Mouse (Mus musculus): ENCODE data around the gene Cebpb. TPM values are rescaled to one million over a fixed set of nuclear protein-coding genes. Genes with fewer than 3 reads are reported as not detected.
A peak's percentile ranks its signal among the peaks of the same experiment; 100 is the strongest.
"Not testable (repeated sequence)": the region's sequence is repeated elsewhere in the genome, so short reads cannot be mapped to it uniquely, and the experiment has no call there.

Gene Cebpb
- total RNA-seq (2021), result 10 to 100 TPM; 25.7 to 35.7 TPM
- long read RNA-seq, experiment 1, transcript Cebpb-201 (1 exons, 1,504 nt), result major isoform, 117 of 117 reads
- long read RNA-seq, experiment 1, partial matches to known transcripts, result 0 of 117 reads
- long read RNA-seq, experiment 1, other reads (novel, unspliced or antisense), result 0 of 117 reads
- long read RNA-seq, experiment 2, transcript Cebpb-201 (1 exons, 1,504 nt), result major isoform, 175 of 175 reads
- long read RNA-seq, experiment 2, partial matches to known transcripts, result 0 of 175 reads
- long read RNA-seq, experiment 2, other reads (novel, unspliced or antisense), result 0 of 175 reads

DNA sequence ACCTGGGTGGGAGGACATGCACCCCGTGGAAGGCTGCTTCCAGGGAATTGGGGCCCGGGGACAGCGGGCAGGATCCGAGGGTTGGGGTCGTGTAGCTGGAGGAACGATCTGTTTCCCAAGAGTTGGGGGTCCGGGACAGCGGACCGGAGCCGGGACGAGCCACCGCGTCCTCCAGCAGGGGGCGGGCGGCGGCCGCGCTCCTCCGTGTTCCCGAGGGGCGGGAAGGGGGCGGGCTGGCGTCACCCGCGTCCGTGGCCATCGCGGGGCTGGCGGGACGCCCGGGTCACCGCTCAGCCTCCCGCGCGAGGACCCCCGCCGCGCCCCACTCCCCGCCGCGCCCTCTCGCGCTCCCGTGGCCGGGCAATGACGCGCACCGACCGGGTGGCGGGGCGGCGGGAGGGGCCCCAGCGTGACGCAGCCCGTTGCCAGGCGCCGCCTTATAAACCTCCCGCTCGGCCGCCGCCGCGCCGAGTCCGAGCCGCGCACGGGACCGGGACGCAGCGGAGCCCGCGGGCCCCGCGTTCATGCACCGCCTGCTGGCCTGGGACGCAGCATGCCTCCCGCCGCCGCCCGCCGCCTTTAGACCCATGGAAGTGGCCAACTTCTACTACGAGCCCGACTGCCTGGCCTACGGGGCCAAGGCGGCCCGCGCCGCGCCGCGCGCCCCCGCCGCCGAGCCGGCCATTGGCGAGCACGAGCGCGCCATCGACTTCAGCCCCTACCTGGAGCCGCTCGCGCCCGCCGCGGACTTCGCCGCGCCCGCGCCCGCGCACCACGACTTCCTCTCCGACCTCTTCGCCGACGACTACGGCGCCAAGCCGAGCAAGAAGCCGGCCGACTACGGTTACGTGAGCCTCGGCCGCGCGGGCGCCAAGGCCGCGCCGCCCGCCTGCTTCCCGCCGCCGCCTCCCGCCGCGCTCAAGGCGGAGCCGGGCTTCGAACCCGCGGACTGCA lies at the start of gene Cebpb:
Gene Cebpb, plus strand, starts transcription at position 418 of the 954 bp plus-strand sequence.
- DNase-seq (ENCODE audit: low spot score in 2 of 2), result peak; percentile 75 to 86

DNA sequence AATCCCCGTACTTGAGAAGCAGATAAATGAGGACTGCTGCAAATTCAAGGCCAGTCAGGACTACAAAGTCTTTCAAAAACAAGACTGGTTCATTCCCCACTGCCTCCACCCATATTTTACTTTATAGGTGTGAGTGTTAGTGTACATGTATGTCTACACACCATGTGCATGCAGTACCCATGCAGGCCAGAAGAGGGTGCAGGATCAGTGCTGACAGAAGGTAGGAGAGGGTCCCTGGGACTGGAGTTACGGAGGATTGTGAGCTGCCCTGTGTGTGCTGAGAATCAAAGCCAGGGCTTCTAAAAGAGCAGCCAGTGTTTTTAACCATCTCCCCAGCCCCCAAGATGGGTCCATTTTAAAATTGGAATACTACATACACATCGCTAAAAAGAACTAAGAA lies 48.4 kb upstream of the Cebpb start:
- no peak for DNase-seq (ENCODE audit: low spot score in 2 of 2)

DNA sequence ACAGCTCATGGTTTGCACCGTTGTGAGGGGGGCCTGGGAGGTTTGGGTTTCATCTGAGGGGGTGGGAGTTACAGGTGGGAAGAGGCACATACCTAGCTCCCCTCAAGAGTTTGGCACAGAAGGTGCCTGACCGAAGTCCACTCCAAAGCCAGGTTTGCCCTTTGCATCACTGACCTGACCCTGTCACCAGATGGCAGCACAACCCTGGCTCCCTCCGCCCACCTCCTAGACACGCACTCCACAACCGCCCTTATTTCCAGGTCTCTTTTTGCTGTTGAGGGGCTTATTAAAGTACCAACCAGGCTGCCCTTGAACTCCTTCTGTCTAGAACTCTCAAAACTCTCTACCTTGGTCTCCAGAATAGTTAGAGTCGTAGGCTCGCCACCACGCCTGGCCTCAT lies 47.4 kb upstream of the Cebpb start:
- peak in 1 of 2 experiments; percentile 50 for DNase-seq (ENCODE audit: low spot score in 2 of 2)

DNA sequence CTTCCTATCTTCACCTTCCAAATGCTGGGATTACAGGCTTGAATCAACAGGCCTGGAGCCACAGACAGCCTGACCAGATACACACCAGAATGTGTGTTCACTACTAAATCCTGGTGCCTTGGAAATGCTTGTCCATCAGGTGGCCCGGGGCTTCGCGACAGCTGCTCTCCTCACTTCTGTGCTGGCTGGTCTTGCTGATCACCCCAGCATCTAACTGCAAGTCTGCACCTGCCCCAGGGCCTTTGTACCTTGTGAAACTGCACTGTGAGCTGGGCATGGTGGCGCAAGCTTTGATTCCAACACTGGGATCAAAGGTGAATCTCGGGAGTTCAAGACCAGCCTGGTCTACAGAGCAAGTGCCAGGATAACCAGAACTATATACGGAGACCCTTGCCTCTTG lies 46.6 kb upstream of the Cebpb start:
- no peak for DNase-seq (ENCODE audit: low spot score in 2 of 2)

DNA sequence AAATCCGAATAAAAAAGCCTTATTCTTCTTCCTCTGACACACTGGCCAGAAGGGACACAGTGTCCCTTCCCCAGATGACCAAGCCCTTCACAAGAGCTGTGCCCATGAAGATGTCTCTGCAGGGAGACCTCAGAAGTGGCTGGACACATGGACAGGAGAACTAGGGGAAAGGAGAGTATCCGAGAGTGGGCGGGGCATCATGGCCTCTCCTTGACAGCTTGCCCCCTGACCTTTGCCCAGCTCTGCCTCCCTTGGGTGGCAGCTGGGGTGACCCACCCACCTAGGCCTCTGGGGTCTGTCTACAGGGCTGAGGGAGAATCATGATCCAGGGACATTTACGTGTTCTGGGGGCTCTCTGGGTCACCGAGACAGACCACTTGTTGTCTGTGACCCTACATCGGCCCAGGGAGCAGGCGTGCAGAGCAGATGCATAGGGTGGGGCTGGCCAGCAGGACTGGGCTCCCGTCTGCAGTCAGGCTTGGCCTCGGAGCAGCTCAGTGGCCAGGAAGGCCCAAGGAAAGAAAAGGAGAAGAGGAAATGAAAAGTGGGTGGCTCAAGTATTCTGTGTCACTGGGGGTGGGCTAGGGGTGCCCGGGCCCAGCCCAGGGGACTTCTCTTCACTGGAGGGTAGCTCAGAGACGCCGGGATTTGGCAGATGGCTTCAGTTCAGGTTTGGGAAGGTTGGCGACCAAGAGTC lies 45.2 kb upstream of the Cebpb start:
- DNase-seq (ENCODE audit: low spot score in 2 of 2), result not testable (repeated sequence)

DNA sequence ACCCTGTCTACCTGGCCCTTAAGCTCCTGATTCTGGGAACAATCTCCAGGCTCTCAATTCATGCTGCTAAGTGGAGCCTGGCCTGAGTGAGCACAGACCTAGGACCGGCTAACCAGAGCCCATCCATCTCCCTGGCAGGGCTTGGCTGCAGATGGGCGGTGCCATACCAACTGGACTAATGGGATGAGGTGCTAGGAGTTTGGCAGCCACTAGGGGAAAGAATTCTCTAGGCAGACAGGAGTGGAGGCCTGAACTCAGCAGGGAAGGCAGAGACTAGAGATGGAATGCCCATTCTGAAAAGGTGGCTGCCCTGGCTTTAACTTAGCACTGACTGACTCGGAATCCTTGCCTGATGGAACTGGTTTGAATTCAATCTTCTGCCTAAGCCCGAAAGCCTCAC lies 42.3 kb upstream of the Cebpb start:
- no peak for DNase-seq (ENCODE audit: low spot score in 2 of 2)

DNA sequence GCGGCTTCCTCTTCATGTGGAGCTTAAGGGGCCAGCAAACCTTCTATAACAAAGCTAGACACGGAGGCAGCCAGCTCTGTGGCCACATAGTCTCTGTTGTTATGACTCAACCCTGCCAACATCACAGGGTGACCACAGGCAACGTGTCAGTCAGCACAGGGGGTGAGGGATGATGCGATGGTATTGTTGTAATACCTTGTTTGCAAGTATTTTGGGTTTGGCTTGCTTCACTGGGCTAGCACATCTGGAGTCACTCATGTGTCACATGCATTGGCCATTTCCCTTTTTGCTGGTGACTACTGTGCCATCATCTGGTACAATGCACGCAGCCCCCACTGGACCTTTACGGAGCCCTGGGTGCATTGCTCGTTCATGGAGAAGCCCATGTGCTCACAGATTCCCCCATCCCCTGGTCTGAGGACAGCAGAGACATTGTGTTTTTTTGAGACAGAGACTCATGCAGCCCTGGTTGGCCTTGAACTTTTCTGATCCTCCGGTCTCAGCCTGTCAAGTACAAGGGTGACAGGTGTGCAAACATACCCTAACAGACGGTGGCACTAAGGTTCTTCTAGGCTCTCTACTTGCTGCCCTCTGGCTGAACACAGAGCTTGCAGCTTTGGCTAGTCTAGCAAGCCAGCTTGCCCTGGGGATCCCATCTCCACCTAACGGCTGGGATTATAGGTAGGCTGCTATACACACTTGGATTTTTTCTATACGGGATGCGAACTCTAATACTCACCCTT lies 39.3 kb upstream of the Cebpb start:
- no peak for DNase-seq (ENCODE audit: low spot score in 2 of 2)

DNA sequence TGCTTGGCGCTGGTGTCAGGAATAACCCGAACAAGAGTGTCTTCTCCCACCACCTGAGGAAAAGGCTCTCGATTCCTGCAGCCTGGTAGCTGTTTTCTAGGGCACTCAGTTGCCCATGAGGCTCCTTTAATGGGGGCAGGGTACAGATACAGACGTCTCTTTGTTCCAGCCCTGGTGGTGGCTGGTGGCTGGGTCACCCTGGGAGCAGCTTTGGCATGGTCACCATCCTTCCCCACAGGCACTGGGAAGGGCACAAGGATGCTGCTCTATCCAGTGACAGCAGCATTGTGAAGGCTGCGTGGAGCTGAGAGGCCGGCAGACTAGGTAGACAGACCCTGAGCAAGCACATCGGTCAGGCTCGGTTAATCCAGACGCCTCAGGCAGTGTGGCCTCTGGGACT lies 37.1 kb upstream of the Cebpb start:
- no peak for DNase-seq (ENCODE audit: low spot score in 2 of 2)

DNA sequence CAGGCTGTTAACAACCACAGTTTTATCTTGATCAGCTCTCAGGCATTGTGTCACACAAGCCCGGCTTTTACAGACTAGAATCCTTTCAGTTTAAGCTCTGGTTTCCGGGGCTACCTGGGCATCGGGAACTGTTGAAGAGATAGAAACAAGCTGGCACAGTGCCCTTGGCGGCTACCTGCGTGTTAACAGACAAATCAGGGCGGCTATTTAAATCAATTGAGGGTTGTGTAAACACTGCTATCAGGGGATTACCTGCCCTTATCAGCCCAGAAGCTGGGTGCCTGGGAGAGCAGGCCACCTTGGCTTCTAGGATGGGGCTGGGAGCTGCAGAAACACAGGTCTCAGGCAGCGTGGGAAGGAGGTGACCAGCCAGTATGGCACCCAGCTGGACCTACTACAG lies 36.0 kb upstream of the Cebpb start:
- DNase-seq (ENCODE audit: low spot score in 2 of 2), result no peak

DNA sequence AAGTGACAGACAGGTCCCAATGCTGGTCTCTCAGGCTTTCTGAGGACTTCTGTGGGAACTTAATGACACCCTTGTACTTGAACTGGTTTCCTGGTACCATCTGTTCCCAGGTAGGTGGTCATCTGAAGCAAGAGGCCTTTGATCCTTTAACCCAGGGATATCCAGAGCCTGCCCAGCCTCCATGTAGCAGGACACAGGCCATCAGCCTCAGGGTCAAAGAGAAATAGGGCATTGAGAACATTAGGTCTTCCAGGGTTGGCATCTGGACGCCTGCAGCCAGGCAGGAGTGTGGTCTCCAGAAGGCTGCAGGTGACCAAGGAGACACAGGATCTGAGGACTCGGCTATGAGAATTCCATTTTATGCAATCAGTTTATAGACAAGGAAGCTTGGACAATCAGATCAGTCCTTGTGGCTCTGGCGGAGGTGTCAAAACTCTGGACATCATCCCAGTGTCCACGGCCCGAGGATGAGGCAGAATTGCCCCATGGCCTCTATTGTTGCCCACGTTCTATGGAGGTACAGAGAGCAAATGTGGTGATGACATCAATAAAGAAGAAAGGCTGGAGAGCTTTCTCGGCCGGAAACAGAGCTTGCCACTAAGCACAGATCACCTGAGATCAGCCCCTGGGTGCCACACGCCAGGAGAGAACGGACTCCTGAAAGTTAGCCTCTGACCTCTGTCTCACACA lies 33.7 kb upstream of the Cebpb start:
- no peak for DNase-seq (ENCODE audit: low spot score in 2 of 2)

DNA sequence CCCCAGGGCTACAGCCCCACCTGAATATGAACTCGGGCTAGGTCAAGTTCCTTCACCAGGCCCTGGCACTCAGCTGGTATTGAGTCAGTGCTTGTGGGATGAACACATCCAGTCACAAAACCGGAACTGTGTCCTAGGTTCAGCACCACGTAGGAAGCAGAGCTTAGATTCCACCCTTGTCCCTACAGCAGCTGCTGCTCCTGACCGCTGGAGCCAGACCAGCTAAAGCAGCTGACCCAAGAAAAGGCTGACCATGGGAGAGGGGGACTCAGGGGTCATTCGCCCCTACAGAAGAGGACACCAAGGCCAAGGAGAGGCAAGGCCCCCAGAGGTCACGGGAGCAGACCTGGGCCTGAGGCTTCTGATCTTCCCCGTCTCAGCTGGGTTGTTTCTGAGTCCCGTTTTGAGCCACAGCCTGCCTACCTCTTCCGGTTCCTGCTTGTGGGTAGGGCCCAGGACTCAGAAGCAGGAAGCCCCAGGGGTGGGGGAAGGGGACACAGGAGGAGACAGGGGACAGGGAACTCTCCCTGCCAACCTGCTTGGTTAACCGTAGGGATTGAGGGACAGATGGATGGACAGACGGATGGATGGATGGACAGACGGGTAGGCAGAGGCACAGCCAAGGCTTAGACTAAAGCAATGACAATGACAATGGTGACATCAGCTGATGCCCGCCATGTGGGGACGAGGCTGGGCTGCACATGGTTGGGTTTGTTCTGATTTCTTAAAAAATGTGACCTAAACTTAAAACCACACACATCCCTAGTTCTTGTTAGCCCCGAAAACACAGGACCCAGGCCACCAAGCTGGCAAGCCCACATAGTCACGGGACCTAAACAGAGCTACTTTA lies 31.9 kb upstream of the Cebpb start:
- DNase-seq (ENCODE audit: low spot score in 2 of 2), result no peak

DNA sequence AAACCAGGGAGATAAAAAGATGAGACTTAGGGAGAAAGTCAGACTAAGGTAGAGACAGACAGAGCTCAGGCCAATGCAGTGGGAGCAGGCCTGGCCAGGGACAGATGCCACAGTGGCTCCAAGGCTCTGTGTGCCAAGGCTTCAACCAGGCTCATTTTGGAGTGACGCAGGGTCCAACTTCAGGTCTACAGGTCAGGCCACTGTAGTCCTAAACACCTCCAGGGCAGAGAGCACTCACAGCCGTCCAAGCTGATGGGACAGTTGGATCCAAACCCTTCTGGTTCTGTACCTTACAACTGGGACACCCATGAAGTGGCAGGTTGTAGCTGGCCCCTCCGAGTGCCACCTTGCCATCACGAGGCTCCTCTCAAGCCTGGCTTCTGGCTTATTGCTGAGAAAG lies 30.7 kb upstream of the Cebpb start:
- DNase-seq (ENCODE audit: low spot score in 2 of 2), result no peak

DNA sequence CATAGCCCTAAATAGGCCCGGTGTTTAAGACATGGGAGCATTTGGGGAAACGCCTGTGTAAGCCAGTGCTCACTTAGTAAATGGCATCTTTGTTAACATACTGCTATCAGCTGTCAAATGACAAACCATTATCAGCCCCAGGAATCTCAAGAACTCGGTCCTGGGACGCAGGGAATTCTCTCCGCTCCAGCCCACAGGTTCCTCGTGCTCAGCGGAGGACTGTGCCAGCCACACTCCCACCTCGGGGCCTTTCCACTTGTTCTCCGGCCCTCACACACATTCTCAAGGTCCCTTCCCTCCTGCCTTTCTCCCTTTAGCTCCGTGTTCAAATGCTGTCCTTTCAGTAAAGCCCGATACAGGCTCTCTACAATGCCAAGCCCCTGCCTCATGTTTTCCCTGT lies 30.0 kb upstream of the Cebpb start:
- DNase-seq (ENCODE audit: low spot score in 2 of 2), result no peak

DNA sequence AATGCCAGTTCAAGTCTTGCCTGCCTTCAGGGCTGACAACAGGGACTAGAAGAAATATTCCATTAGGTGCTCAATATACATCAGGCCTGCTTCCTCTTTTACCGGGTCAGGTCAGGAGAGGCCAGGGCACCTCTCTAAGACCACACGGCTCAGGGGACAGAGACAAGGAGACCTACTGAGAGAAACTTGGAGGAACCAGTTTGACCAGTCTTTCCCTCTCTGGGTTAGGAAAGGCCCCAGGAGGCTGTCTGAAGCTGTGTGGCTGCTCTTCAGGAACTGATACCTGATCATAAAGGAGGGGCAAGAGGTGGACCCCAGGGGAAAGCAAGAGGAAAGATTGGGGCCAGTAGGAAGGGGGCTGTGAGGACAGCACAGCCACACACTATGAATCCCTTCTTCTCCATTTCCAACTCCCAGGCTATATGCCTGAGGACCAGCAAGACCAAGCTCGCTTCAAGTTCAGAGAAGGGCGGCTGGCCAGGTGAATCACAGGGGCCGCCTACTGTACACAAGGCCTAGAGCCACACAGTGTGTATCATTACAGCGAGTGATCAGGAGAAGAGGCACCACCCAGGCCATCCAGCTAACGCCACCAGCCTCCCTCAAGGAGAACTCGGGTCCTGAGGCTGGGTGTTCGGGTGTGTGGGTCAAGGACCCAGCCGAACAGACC lies 29.4 kb upstream of the Cebpb start:
- DNase-seq (ENCODE audit: low spot score in 2 of 2), result no peak

DNA sequence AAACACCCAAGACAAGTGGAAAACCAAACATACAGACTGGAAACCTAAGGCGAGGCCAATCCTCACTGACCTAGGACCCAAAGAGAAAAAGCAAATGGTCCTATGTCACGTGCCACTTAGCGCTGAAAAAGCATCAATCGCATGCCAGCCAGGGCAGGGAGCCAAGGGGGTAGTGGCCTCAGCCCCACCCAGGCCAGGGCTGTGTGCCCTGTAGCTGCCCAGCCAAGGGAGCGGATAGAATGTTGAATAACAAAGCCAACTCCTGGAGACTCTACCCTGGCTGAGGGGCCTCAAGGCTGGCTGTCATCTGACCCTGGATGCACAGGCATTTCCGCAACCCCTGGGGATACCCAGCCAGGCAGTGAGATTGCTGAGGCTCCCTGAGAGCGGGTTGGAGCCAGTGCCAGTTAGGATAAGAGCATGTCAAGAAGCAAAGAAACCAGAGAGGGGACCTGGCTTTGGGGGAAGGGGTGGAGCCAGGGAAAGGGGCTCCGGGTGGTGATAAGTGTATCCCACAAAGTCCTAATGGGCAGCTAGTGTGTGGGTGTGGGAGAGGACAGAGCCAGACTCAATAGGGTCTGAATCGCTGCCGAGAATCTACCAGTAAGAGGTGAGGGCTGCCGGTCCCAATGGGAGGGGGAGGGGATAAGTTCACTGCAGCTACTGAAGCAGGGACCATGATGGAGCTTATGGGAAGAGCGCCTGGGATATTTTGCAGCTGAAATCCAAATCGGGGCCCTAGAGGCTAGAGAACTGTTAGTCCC lies 28.7 kb upstream of the Cebpb start:
- peak in 1 of 2 experiments; percentile 72 for DNase-seq (ENCODE audit: low spot score in 2 of 2)

DNA sequence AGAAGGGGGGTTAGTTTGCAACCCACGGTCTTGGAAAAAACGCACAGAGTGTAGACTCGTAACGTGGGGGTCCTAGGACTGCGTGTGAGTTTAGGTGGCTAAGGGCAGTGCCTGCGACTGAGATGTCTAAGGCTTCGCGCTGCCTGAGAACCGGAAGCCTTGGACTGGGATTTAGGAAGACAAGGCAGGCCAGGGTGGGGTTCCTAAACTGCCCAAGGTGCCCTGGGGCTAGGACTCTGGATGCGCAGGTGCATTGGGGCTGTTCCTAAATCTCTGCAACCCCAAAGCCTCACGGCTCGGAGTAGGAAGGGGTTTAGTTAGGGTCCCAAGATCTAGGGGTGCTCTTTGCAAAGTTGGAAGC lies 28.1 kb upstream of the Cebpb start:
- no peak for DNase-seq (ENCODE audit: low spot score in 2 of 2)

DNA sequence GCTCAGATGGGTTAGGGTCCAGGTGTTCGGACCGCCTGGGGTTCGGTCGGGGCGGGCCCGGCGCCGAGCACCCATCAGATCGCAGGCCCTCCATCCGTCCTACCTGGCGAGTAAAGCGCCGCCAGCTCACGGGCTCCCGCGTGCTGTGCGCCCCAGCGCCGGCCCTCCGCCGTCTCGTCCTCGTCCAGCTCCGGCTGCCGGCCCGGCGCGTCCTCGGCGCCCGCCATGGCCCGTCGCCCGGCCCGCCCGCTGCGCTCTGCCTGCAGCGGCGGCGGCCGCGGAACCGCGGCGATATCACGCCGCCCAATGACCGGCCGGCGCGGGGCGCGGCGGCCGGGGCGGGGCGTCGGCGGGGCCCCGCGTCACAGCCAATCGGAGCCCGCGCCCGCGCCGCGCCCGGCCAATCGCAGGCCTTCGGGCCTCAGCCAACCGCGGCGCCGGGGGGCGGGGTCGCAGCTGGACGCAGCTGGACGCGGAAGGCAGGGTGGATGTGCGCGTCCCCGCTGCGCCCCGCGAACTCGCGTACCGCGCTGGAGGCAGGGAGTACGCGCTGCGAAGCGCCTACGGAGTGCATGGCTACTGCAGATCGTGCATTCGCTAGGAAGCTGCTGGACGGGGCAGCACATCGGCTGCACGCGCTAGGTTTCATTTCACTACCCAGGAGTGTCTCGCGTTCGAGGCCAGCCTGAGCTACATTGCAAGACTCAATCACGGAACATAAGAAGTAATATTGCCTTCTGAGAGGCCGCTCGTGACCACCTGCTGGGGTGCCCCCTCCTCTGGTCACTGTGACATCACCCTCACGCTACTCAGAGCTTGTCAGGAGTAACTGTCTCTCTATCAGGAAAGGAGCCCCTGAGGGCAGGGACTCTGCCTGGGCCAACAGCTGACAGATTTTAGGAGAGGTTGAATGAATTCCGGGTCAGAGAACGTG lies 27.2 kb upstream of the Cebpb start, which contains the start of gene Gm20431:
Gene Gm20431, minus strand, starts transcription at position 227 of the 934 bp plus-strand sequence.
- DNase-seq (ENCODE audit: low spot score in 2 of 2), result peak; percentile 98 to 99
